Mouse (Mus musculus): Measurements from ENCODE around the gene Mon2. TPM values are rescaled to one million over a fixed set of nuclear protein-coding genes. Genes with fewer than 3 reads are reported as not detected.
"Not testable (repeated sequence)": the region's sequence is repeated elsewhere in the genome, so short reads cannot be mapped to it uniquely, and the experiment has no call there.

The Mon2 gene
- polyA plus RNA-seq, 1 experiment from 2014 or later: 9.3 TPM

GRCm38 (mm10) chr10:122979356-122979755 is 96.9 kb downstream of the Mon2 start:
- H3K9ac ChIP-seq: no peak overlapping the region
- no peak for ATAC-seq (ENCODE audit: low read depth)
- no peak for DNase-seq

DNA sequence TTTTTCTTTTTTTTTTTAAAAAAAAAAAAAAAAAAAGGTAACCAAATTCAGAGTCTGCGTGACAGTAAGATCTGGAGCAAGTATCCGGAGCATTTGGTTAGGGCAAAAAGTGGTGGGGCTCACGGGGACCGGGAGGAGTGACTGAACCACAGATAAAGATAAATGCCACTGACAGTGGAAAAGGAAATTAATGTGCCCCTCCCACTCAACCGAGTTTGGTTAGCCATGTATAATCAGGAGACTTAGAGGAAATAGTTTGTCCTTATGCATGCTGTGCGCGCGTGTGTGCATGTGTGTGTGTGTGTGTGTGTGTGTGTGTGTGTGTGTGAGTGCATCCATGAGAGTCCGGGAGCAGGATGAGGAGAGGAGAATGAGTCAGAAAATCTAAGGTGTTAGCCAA is 100.3 kb downstream of the Mon2 start:
- no peak for ATAC-seq (ENCODE audit: low read depth)
- WGBS (ENCODE audit: insufficient replicate concordance): 38% methylated on average over 9 of the region's 9 CpGs

More at GRCm38 (mm10) chr10:122979356-122979755, 96.9 kb downstream of the Mon2 start:
- H3K9me3 ChIP-seq (replicated peaks): no peaks in the 10 kb centered on the region
- no peak overlapping the region for H3K4me3 ChIP-seq (replicated peaks)
- H3K4me2 ChIP-seq: no peak overlapping the region
- peaks cover 25% of the 10 kb centered on the region for H3K4me1 ChIP-seq (replicated peaks)
- H3K27ac ChIP-seq: no peak overlapping the region
- no peaks in the 10 kb centered on the region for H3K27me3 ChIP-seq
- H3K36me3 ChIP-seq: peaks cover 26% of the 10 kb centered on the region

DNA sequence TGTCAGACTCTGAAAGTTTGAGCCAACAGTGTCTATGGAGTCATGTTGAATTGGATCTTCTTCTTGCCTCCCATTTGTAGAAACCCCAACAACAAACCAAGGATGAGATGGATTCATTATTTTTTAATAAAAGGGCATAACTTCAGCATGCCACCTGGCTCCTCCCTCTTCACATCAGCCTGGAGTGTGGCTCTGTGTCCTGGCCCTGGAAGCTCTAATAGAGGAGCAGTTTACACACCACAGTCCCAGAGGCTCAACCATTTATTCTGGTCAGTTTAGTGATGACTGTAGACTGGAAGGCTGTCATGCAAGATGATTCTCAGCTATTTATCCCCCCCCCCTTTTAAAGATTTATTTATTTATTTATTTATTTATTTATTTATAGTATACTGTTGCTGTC is 103.1 kb downstream of the Mon2 start:
- Histone ChIP-seq H3K9me3 (replicated peaks) (no peaks in the 10 kb centered on the region), H3K4me3 (replicated peaks) (no peak overlapping the region), H3K27me3 (no peaks in the 10 kb centered on the region), H3K4me1 (replicated peaks) (0 out of 2 replicates have a peak, but pooled peaks cover 6% of the 10 kb centered on the region), H3K36me3 (no peaks in the 10 kb centered on the region), H3K27ac (no peak overlapping the region), H3K9ac (no peak overlapping the region), H3K4me2 (no peak overlapping the region)
- DNase-seq (no peak), ATAC-seq (ENCODE audit: low read depth) (no peak)

More for the DNA sequence above, 100.3 kb downstream of the Mon2 start:
- Histone ChIP-seq H3K27me3 (no peaks in the 10 kb centered on the region), H3K9ac (no peak overlapping the region), H3K27ac (no peak overlapping the region), H3K4me1 (replicated peaks) (0 out of 2 replicates have a peak, but pooled peaks cover 6% of the 10 kb centered on the region), H3K4me2 (no peak overlapping the region), H3K36me3 (peaks cover 12% of the 10 kb centered on the region), H3K9me3 (replicated peaks) (no peaks in the 10 kb centered on the region), H3K4me3 (replicated peaks) (no peak overlapping the region)
- DNase-seq: no peak

GRCm38 (mm10) chr10:122970188-122970587 is 106.1 kb downstream of the Mon2 start:
- Histone ChIP-seq H3K4me2 (no peak overlapping the region), H3K9ac (no peak overlapping the region), H3K27ac (no peak overlapping the region), H3K4me1 (replicated peaks) (no peaks in the 10 kb centered on the region), H3K36me3 (no peaks in the 10 kb centered on the region), H3K4me3 (replicated peaks) (no peak overlapping the region), H3K9me3 (replicated peaks) (no peaks in the 10 kb centered on the region), H3K27me3 (no peaks in the 10 kb centered on the region)
- no peak for DNase-seq
- ATAC-seq (ENCODE audit: low read depth): no peak
- WGBS (ENCODE audit: insufficient replicate concordance): 42% methylated on average over 7 of the region's 7 CpGs

DNA sequence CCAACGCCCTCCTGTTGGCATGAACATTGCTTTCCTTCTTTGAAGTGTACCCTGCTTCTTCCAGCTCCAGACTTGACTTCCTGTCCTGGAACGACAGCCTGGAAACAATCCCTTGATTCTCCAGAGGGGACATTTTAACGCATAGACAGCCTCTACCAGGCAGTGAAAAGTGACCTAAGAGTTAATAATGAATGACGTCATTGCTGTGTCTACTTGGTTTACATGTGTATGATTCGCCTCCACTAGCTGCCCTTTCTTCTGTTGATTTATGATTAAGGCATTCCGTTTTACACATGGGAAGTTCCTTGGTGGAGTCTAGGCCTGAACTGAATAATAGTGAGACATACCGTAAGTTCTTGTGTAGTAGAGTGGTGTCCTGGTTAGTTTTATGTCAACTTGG is 109.9 kb downstream of the Mon2 start:
- Histone ChIP-seq H3K4me2 (no peak overlapping the region), H3K4me3 (replicated peaks) (no peak overlapping the region), H3K36me3 (no peaks in the 10 kb centered on the region), H3K27ac (no peak overlapping the region), H3K9ac (no peak overlapping the region), H3K9me3 (replicated peaks) (no peaks in the 10 kb centered on the region), H3K27me3 (peaks cover 22% of the 10 kb centered on the region), H3K4me1 (replicated peaks) (0 out of 2 replicates have a peak, but pooled peaks cover 5% of the 10 kb centered on the region)
- 59% methylated on average over 7 of the region's 7 CpGs for WGBS (ENCODE audit: insufficient replicate concordance)
- ATAC-seq (ENCODE audit: low read depth) (no peak), DNase-seq (no peak)

DNA sequence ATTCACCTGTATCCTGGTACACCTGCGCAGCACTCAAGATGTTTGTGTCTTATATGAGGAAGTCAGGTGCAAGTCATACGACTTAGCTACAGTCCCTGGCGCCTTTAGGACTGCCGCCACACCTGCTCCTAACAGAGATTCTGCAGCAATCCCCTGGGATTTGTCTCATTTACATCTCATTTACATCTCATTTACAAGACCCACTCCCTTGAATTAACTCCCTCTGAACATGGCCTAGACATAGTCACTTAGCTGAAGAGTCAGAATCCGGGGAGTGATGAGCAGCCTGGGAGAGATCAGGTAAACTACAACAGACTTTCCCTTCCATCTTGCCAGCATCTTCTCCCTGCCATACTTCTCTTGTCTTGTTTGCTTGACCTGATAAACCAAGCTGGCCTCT is 110.7 kb downstream of the Mon2 start:
- H3K4me1 ChIP-seq (replicated peaks); H3K27ac ChIP-seq; H3K9me3 ChIP-seq (replicated peaks); ATAC-seq (ENCODE audit: low read depth); H3K9ac ChIP-seq; DNase-seq; H3K36me3 ChIP-seq; H3K4me3 ChIP-seq (replicated peaks); H3K4me2 ChIP-seq: not testable (repeated sequence)
- WGBS (ENCODE audit: insufficient replicate concordance): 68% methylated on average over 5 of the region's 5 CpGs
- peaks cover 23% of the 10 kb centered on the region for H3K27me3 ChIP-seq

- Histone ChIP-seq H3K36me3 (no peaks in the 10 kb centered on the region), H3K9me3 (replicated peaks) (no peaks in the 10 kb centered on the region), H3K27me3 (peaks cover 23% of the 10 kb centered on the region), H3K4me1 (replicated peaks) (0 out of 2 replicates have a peak, but pooled peaks cover 5% of the 10 kb centered on the region), H3K4me3 (replicated peaks) (no peak overlapping the region), H3K4me2 (no peak overlapping the region), H3K9ac (no peak overlapping the region), H3K27ac (no peak overlapping the region)
- DNase-seq (no peak), ATAC-seq (ENCODE audit: low read depth) (no peak)
- 30% methylated on average over 4 of the region's 4 CpGs for WGBS (ENCODE audit: insufficient replicate concordance)
Observed at GRCm38 (mm10) chr10:122964241-122964636, 112.1 kb downstream of the Mon2 start.

- H3K9ac ChIP-seq: no peak overlapping the region
- H3K9me3 ChIP-seq (replicated peaks): no peaks in the 10 kb centered on the region
- 15% methylated on average over 21 of the region's 21 CpGs for WGBS (ENCODE audit: insufficient replicate concordance)
- no peaks in the 10 kb centered on the region for H3K36me3 ChIP-seq
- H3K27ac ChIP-seq: no peak overlapping the region
- peak overlapping the region; percentile 17 for H3K4me2 ChIP-seq
- H3K4me1 ChIP-seq (replicated peaks): 0 out of 2 replicates have a peak, but pooled peaks cover 5% of the 10 kb centered on the region
- H3K4me3 ChIP-seq (replicated peaks): no peak overlapping the region
- ATAC-seq (ENCODE audit: low read depth) (no peak), DNase-seq (no peak)
- H3K27me3 ChIP-seq: peaks cover 23% of the 10 kb centered on the region
Observed at GRCm38 (mm10) chr10:122963463-122964240, 112.7 kb downstream of the Mon2 start.

- Histone ChIP-seq H3K9ac (no peak overlapping the region), H3K36me3 (no peaks in the 10 kb centered on the region)
- WGBS (ENCODE audit: insufficient replicate concordance): 67% methylated on average over 9 of the region's 9 CpGs
Observed at GRCm38 (mm10) chr10:122962651-122963050, 113.7 kb downstream of the Mon2 start.

DNA sequence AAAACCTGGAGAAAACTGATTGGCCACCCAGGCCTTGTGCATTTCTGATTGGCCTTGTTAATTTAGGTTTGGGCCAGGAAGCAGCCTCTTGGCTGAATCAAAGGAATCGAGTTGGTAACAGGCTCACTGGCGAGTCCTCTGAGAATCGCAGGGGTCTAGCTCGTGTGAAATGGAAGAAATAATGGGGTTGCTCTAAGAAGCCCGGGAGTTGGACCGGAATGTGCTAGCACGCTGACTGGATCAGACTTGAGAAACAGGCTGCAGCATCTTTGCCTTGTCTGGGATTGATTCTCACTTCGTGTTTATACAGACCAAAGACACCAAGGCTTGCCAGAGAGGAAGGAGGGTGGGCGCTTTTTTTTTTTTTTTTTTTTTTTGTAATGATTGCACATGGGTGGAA is 114.8 kb downstream of the Mon2 start:
- H3K4me1 ChIP-seq (replicated peaks): 0 out of 2 replicates have a peak, but pooled peaks cover 5% of the 10 kb centered on the region
- H3K9ac ChIP-seq: no peak overlapping the region
- WGBS (ENCODE audit: insufficient replicate concordance): 58% methylated on average over 9 of the region's 9 CpGs
- no peak for ATAC-seq (ENCODE audit: low read depth)
- no peaks in the 10 kb centered on the region for H3K36me3 ChIP-seq
- H3K27me3 ChIP-seq: peaks cover 23% of the 10 kb centered on the region
- no peak overlapping the region for H3K4me2 ChIP-seq
- no peaks in the 10 kb centered on the region for H3K9me3 ChIP-seq (replicated peaks)
- no peak overlapping the region for H3K27ac ChIP-seq
- no peak for DNase-seq
- no peak overlapping the region for H3K4me3 ChIP-seq (replicated peaks)

More at GRCm38 (mm10) chr10:122962651-122963050, 113.7 kb downstream of the Mon2 start:
- H3K4me1 ChIP-seq (replicated peaks): 0 out of 2 replicates have a peak, but pooled peaks cover 5% of the 10 kb centered on the region
- no peak for ATAC-seq (ENCODE audit: low read depth)
- H3K27me3 ChIP-seq: peaks cover 23% of the 10 kb centered on the region
- no peak overlapping the region for H3K4me3 ChIP-seq (replicated peaks)
- DNase-seq: no peak
- no peak overlapping the region for H3K4me2 ChIP-seq
- no peaks in the 10 kb centered on the region for H3K9me3 ChIP-seq (replicated peaks)
- no peak overlapping the region for H3K27ac ChIP-seq

DNA sequence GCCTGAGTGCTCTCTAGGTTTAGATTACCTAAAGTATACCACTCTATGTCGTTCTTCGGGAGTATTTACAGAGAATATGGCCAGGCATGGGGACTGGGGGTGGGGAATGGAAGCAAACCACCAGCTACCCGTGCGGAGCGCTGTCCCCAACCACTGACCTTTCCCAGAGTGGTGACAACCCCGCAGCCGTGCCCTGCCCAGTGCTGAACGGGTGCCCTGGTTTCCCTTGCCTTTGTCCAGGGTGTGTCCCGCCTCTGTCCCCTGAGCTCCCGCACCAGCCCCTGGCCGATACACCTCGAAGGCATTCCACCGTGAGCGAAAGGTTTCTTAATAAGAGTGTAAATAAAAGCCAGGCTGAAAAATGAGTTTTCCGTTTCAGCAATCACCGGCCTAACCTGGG is 115.6 kb downstream of the Mon2 start:
- Histone ChIP-seq H3K27me3 (peaks cover 23% of the 10 kb centered on the region), H3K27ac (no peak overlapping the region), H3K9me3 (replicated peaks) (no peaks in the 10 kb centered on the region), H3K4me1 (replicated peaks) (0 out of 2 replicates have a peak, but pooled peaks cover 5% of the 10 kb centered on the region), H3K36me3 (no peaks in the 10 kb centered on the region), H3K4me3 (replicated peaks) (no peak overlapping the region), H3K4me2 (no peak overlapping the region), H3K9ac (no peak overlapping the region)
- 65% methylated on average over 16 of the region's 16 CpGs for WGBS (ENCODE audit: insufficient replicate concordance)
- no peak for ATAC-seq (ENCODE audit: low read depth)
- no peak for DNase-seq

DNA sequence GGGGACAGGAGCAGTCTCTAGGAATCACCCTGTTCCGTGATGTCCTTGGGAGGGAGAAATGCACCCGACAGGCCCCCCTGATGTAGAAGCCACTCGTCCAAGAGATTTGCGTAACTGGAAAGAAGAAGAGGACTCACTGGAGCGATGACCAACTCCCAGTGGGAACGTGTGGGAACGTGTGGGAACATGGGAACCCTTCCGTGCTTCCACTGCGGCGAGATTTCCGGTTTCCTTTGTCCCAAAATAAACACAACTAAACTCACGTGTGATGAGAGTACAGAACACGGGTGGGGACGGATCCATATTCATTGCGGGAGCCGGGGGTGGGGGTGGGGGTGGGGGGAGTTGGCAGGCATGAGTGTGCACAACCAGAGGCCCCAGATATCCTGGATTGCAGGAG is 116.1 kb downstream of the Mon2 start:
- ATAC-seq (ENCODE audit: low read depth): no peak
- H3K27ac ChIP-seq: no peak overlapping the region
- H3K27me3 ChIP-seq: peaks cover 23% of the 10 kb centered on the region
- no peaks in the 10 kb centered on the region for H3K36me3 ChIP-seq
- no peak overlapping the region for H3K9ac ChIP-seq
- no peaks in the 10 kb centered on the region for H3K9me3 ChIP-seq (replicated peaks)
- H3K4me2 ChIP-seq: no peak overlapping the region
- WGBS (ENCODE audit: insufficient replicate concordance): 69% methylated on average over 16 of the region's 16 CpGs
- H3K4me1 ChIP-seq (replicated peaks): 0 out of 2 replicates have a peak, but pooled peaks cover 5% of the 10 kb centered on the region
- no peak overlapping the region for H3K4me3 ChIP-seq (replicated peaks)
- no peak for DNase-seq

Data from liver, embryonic 13.5 days (tissue).